Mouse (Mus musculus) liver, adult 2 months (tissue): ENCODE data around the gene Ece2. TPM values are rescaled to one million over a fixed set of nuclear protein-coding genes. Genes with fewer than 3 reads are reported as not detected.

ENCODE experiments used
- DNase-seq: peaks from one replicate; pipeline ENCODE4 v3.0.0-alpha.2; 2011; ENCODE audit warnings: low read depth, low spot score; ENCODE audit errors: extremely low read depth
- H3K27ac ChIP-seq: fragments of 200-500 bp; replicated peaks from 2 replicates; pipeline ENCODE4 v1.5.1; 2012; ENCODE audit warnings: low read depth, mild to moderate bottlenecking, control low read depth, inconsistent platforms, low read length; ENCODE audit not compliant: insufficient read depth
- H3K27me3 ChIP-seq: fragments of 200-500 bp; 2 replicates; pipeline ENCODE4 v1.6.1; 2012; ENCODE audit warnings: mild to moderate bottlenecking, moderate library complexity, low read length, inconsistent platforms; ENCODE audit not compliant: control insufficient read depth, insufficient read depth
- H3K36me3 ChIP-seq: fragments of 200-500 bp; 2 replicates; pipeline ENCODE4 v1.6.1; 2012; ENCODE audit warnings: low read length, inconsistent platforms; ENCODE audit not compliant: control insufficient read depth, insufficient read depth
- H3K4me1 ChIP-seq: fragments of 200-500 bp; 2 replicates; pipeline ENCODE4 v1.6.1; 2011; ENCODE audit warnings: low read length; ENCODE audit not compliant: control insufficient read depth, insufficient read depth
- H3K4me3 ChIP-seq: fragments of 200-500 bp; 2 replicates; pipeline ENCODE4 v1.5.1; 2011; ENCODE audit warnings: low read depth, mild to moderate bottlenecking, control low read depth, low read length, moderate library complexity; ENCODE audit not compliant: insufficient read depth
- H3K79me2 ChIP-seq: fragments of 200-500 bp; 2 replicates; pipeline ENCODE4 v1.6.1; 2012; ENCODE audit warnings: inconsistent platforms, mild to moderate bottlenecking, low read length, moderate library complexity; ENCODE audit not compliant: control insufficient read depth, insufficient read depth
- H3K9ac ChIP-seq: fragments of 200-500 bp; 2 replicates; pipeline ENCODE4 v1.6.1; 2012; ENCODE audit warnings: low read depth, mild to moderate bottlenecking, control low read depth, inconsistent platforms, low read length
- CTCF ChIP-seq: fragments of 200-500 bp; IDR thresholded peaks from 2 replicates; pipeline ENCODE4 v1.5.1; 2011; ENCODE audit warnings: low read depth, low read length, control low read depth
- POLR2A ChIP-seq: fragments of 200-500 bp; IDR thresholded peaks from 2 replicates; pipeline ENCODE4 v1.6.1; 2011; ENCODE audit warnings: low read length, control low read depth; ENCODE audit not compliant: insufficient read depth; ENCODE audit errors: extremely low read depth
- WGBS: fragments of 180-500 bp; shearing (Covaris S2); methylation state at CpG from one replicate; pipeline ENCODE4 v1.1.7; 2018; 5-methylcytosine and 5-hydroxymethylcytosine counted together
- polyA plus RNA-seq: library from polyadenylated mRNA; depleted of rRNA; stranded (reverse); fragments of >200 nt; gene quantifications from 2 replicates; pipeline ENCODE4 v1.2.3, GENCODE M21; 2012
- total RNA-seq: library from RNA; depleted of rRNA; stranded (reverse); fragments of >200 nt; gene quantifications from 2 replicates; pipeline ENCODE4 v1.2.3, GENCODE M21; 2014

Ece2 gene
- total and polyA plus RNA-seq, 2 experiments: not detected

- Histone ChIP-seq H3K4me3 (peak within 1 kb of the TSS; percentile 84), H3K27ac (no peak within 1 kb of the TSS), H3K36me3 (no peaks in the 10 kb centered on the region), H3K4me1 (peaks cover 8% of the 10 kb centered on the region), H3K9ac (peak within 1 kb of the TSS; percentile 72), H3K79me2 (no peaks in the 10 kb centered on the region), H3K27me3 (no peaks in the 10 kb centered on the region)
- TF ChIP-seq CTCF: no peak
- TF ChIP-seq POLR2A: 0 out of 2 replicates have a peak, but pooled peaks have one; percentile 3
- WGBS: under 1% methylated on average over 84 of the region's 92 CpGs
- peak; percentile 33 for DNase-seq
Observed at GRCm38 (mm10) chr16:20621191-20621990, 8.2 kb upstream of the Ece2 start, which contains the start of gene Camk2n2. TSS of gene Camk2n2 (minus strand) at chr16:20621287.

- Histone ChIP-seq H3K79me2 (no peaks in the 10 kb centered on the region), H3K4me3 (peak overlapping the region; percentile 84), H3K27me3 (no peaks in the 10 kb centered on the region), H3K36me3 (no peaks in the 10 kb centered on the region), H3K9ac (peak overlapping the region; percentile 1), H3K4me1 (peaks cover 8% of the 10 kb centered on the region), H3K27ac (no peak overlapping the region)
- under 1% methylated on average over 37 of the region's 37 CpGs for WGBS
- no peak for TF ChIP-seq POLR2A
- TF ChIP-seq CTCF: no peak
- DNase-seq: peak; percentile 65
Observed at GRCm38 (mm10) chr16:20621991-20622685, 7.5 kb upstream of the Ece2 start.

GRCm38 (mm10) chr16:20623211-20623610 lies 6.4 kb upstream of the Ece2 start:
- peaks cover 8% of the 10 kb centered on the region for H3K4me1 ChIP-seq
- DNase-seq: peak; percentile 21
- no peak overlapping the region for H3K27ac ChIP-seq
- H3K36me3 ChIP-seq: no peaks in the 10 kb centered on the region
- no peak overlapping the region for H3K4me3 ChIP-seq
- no peaks in the 10 kb centered on the region for H3K27me3 ChIP-seq
- no peak overlapping the region for H3K9ac ChIP-seq
- 40% methylated on average over 2 of the region's 2 CpGs for WGBS
- H3K79me2 ChIP-seq: no peaks in the 10 kb centered on the region
- TF ChIP-seq POLR2A (no peak), CTCF (no peak)

- WGBS: 68% methylated on average over 11 of the region's 11 CpGs
- Histone ChIP-seq H3K27ac (no peak overlapping the region), H3K4me3 (no peak overlapping the region), H3K27me3 (peaks cover 7% of the 10 kb centered on the region; the same call in 1 of the 2 replicates), H3K9ac (no peak overlapping the region), H3K4me1 (no peaks in the 10 kb centered on the region), H3K79me2 (no peaks in the 10 kb centered on the region), H3K36me3 (no peaks in the 10 kb centered on the region)
- no peak for DNase-seq
- TF ChIP-seq POLR2A (no peak), CTCF (no peak)
Observed at GRCm38 (mm10) chr16:20628871-20629391, 697 bp upstream of the Ece2 start.

GRCm38 (mm10) chr16:20637410-20637809 lies 7.8 kb downstream of the Ece2 start:
- H3K79me2 ChIP-seq: no peaks in the 10 kb centered on the region
- WGBS: 62% methylated on average over 8 of the region's 8 CpGs
- no peak overlapping the region for H3K27ac ChIP-seq
- H3K36me3 ChIP-seq: no peaks in the 10 kb centered on the region
- H3K9ac ChIP-seq: no peak overlapping the region
- H3K27me3 ChIP-seq: no peaks in the 10 kb centered on the region
- TF ChIP-seq CTCF (no peak), POLR2A (no peak)
- no peak for DNase-seq
- no peak overlapping the region for H3K4me3 ChIP-seq
- no peaks in the 10 kb centered on the region for H3K4me1 ChIP-seq
